Mouse (Mus musculus) lung, postnatal 36 days (tissue): ENCODE measurements around the gene Kansl1l.

Source experiments
- DNase-seq: peaks from one replicate; pipeline ENCODE4 v3.0.0; 2022; ENCODE audit warnings: mixed read lengths

Kansl1l gene

DNA sequence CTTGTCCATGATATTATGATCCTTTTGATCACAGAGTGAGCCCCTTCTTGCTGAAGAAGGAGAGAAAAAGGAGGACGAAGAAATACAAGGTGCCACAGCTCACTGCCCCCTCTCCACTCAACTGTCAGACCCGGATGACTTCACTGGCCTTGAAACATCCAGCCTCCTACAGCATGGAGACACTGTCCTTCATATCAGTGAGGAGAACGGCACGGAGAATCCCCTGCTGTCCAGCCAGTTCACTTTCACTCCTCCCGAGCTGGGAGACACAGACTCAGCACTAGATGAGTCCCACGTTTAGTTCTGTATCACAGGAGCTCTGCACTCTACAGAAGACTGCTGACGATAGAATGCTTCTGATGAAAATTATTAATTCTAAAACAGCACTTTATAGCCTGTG lies 122.1 kb downstream of the Kansl1l start:
- no peak for DNase-seq

DNA sequence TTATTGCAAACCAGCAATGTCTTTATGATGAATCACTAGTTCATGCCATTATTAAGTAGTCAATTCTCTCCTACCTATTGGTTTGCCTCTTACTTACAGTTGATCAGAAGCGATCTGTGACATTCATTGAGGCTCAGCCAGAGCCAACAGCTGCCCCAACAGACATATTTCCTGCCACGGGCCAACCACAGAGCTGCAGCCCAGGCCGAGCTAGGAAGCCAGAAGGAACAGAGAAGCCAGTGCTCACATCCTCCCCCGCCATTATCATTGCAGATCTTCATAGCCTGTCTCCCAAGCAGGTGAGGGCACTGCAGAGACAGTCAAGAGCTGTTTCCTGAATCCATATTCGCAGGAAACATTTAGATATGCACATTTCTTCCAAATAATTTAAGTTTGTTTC lies 123.1 kb downstream of the Kansl1l start:
- DNase-seq = no peak

DNA sequence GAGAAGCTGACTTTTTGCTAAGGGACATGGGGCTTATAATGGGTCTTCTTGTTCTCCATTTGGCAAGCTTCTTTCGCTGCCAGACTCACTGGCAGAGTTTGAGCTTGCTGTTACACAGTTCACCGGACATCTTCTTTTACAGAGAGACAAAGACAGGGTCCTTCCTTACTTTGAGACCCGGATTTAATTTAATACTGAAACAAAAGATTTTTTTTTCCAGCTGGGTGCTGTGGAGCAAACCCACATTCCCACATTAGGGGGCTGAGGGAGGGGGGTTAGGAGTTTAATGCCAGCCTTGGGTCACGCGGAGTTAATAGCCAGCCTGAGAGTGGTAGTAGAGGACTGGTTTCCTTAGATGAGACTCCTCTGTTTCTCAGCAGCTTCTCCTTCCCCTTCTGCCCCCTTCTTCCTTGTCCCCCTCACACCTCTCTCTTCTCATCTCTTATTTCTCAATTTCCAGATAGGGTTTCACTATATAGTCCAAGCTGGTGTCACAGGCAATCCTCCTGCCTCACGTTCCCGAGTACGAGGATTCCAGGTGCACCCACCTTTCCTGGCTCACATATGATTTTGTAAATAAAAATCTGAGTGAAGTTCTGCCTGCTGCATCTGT lies 124.5 kb downstream of the Kansl1l start:
- no peak for DNase-seq

DNA sequence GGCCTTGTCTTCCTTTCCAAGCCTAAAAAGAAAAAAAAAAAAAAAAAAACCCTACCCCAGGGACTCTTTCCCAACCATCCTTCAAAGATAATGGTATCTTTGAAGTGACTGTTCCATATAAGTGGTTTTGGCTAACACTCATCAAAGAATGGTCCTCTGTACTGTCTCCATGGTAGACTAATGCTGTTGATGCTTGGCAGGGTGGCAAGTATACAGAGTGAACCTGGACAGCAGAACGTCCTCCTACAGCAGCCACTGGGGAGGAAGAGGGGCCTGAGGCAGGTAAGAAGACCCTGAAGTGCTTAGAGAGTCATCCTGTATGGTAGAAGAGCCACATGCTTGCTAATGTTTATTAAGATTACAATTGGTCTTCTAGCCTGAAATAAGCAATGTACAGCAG lies 125.1 kb downstream of the Kansl1l start:
- no peak for DNase-seq

DNA sequence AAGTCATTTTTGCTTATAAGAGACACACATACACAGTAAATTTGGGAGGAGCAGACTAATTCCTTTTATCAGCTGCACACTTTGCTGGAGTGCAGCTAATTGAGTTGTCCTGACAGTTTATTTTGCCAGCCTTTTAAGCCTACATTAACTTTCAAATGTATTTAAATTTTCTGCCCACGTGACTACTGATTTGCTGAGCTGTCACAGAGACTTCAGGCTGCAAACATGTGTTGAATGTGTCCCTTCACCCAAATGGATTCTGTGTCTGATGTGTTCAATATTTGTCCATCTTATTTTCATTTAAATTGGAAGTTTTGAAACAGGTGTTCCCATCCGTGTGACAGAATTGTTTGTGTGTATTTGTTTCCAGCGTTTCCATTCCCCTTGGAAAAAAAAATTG lies 125.6 kb downstream of the Kansl1l start:
- DNase-seq = no peak

DNA sequence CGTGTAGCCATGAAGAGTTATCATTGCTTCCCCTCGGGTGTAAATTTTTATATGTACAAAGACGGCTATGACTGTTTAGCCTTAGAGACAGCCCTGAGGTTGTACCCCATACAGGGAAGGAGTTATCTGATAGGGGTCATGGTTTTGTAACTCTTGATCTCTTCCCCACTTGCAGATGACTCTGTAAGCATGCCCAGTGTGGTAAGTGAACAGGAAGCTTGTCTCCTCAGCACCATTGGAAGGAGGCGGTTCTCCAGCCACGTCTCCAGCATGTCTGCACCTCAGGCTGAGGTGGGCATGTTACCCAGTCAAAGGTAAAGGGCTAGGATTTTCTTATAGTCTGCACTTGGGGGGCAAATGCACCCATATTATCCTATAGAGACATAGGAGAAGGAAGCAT lies 134.4 kb downstream of the Kansl1l start:
- no peak for DNase-seq

DNA sequence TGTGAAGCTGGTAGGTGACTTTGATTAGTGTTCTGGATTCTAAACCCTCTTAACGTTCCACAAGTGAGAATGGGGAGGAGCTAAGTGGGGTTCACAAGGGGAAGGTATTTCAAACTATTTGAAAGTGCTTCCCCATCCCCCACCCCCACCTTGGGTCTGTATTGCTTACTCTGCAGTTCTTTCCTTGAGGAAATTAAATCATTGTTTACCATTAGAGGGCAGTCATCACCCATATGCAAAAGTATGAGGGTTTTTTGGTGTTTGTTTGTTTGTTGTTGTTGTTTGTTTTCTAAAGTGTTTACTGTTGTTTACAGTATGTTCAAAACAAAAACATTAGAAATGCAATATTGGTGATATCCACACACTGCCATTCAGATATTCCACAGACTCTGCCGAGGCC lies 138.7 kb downstream of the Kansl1l start:
- DNase-seq = no peak

DNA sequence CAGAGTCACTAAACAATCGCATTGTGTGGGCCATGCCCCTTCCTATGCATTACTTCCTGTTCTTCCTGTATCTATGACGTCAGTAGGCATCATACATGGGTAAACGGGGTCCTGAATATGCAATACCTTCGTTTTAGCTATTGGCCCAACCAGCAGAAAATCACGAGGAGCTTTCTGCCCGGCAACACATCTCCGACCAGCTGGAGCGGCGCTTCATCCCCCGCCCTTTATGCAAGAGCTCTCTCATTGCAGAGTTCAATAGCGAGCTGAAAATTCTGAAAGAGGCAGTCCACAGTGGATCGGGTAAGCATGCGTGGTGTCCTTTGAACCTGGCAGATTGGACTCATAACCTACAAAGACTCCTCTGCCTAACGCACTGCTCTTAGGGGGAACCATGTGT lies 139.4 kb downstream of the Kansl1l start:
- no peak for DNase-seq

DNA sequence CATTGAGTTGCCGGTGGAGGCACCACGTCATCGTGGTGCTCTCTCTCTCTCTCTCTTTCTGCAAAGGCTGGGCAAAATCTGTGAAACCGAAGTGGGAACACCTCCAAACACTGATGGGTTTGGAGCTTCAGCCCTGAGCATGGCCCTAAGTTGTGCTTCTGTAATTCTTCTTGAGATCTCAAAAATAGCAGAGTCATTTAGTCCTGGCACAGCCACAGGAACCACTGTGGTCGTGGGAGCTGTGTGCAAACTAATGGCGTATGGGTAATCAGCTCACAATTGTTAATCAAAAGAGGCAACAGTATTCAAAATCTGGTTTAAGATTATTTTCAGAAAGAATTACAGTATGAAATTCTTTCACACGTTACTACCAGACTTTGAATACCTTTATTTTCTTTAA lies 144.6 kb downstream of the Kansl1l start:
- no peak for DNase-seq

DNA sequence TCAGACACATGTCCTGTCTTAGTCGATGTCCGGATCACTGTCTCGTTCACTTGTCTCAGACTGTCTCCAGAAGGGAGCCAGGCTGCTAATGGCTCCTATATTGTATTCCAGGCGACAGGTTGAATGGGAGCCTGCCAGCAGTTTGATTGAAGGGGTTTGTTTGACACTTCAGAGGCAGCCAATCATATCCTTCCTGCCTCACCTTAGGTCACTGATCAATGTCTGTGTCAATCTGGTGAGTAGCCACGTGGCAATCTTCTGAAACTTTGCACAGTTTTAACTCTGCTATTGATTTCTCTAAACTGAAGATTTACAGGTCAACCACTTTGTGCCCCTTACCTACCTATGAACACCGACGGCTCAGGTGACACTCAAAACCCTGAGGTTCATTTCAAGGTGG lies 145.9 kb downstream of the Kansl1l start:
- DNase-seq = no peak
